Comparison of ENCODE assay signal across 22 mouse cellular contexts in the genomic region with DNA sequence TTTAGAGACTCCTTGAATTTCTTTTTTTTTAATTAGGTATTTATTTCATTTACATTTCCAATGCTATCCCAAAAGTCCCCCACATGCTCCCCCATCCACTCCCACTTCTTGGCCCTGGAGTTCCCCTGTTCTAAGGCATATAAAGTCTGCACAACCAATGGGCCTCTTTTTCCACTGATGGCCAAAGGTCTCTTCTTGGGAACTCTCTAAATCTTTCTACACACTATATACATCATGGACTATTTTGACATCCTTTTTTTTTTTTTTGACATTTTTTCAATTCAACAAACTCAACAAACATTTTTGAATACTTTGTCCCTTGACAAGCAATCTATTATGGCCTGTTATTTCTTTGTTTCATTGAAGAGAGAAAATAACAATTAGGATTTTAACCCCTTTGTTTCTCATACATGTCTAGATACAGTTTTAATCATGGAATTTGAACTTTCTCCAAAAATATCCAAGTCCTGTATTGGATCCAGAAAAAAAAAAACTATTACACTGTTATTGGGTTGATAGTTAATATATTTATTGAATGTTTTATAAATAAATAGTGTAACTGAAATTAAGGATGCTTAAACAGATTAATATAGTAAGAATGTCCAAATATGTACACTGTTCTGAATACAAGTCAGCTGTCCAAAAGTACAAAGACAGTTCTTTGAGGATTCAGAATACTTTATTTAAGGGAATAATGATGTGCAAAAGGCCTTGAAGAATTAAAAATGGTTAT.
A peak's percentile ranks its signal among the peaks of the same experiment; 100 is the strongest.
DNase-seq lines count a peak whose midpoint lies in the region; ATAC-seq and TF ChIP-seq lines count a peak whose summit lies in the region.
"Had no signal": no experiment of that assay in that cellular context is flagged by ENCODE, and none has a peak within 500 bp of the region (broad histone marks: within the 10 kb centered on the region; RNA-seq: fewer than 3 reads in every experiment).

No protein-coding gene starts in this region.

- peak; percentile 92 for ATAC-seq in lung, embryonic 14.5 days (ENCODE audit: insufficient read depth)
- peak; percentile 91; the same call in 1 of the 2 replicates for ATAC-seq in lung, embryonic 15.5 days (ENCODE audit: borderline replicate concordance, extremely low read depth, low FRiP score, low TSS enrichment)
- no peak for ATAC-seq in lung, postnatal 0 days
- peak; percentile 92 for ATAC-seq in lung, embryonic 16.5 days (ENCODE audit: low read depth)
- ATAC-seq in midbrain, embryonic 11.5 days (ENCODE audit: low FRiP score): no peak
- no peak for ATAC-seq in midbrain, embryonic 14.5 days (ENCODE audit: low FRiP score, low TSS enrichment)
- ATAC-seq: activated CD4-positive, CD25-positive, alpha-beta regulatory T cell, adult 4 months; CD4-positive, CD25-positive, alpha-beta regulatory T cell, adult 4 months; Patski had no signal

- no peaks in the 10 kb centered on the region for H3K27me3 ChIP-seq in lung, embryonic 14.5 days (ENCODE audit: insufficient read depth, low read length)
- H3K27me3 ChIP-seq in lung, embryonic 15.5 days: no peaks in the 10 kb centered on the region
- H3K27me3 ChIP-seq in lung, postnatal 0 days (replicated peaks; ENCODE audit: insufficient read depth, low read length): no peaks in the 10 kb centered on the region
- H3K27me3 ChIP-seq in lung, embryonic 16.5 days (ENCODE audit: control insufficient read depth, insufficient read depth, low read depth, low read length): no peaks in the 10 kb centered on the region
- no peaks in the 10 kb centered on the region for H3K27me3 ChIP-seq in midbrain, embryonic 11.5 days (ENCODE audit: control insufficient read depth, insufficient read depth, low read length)
- no peaks in the 10 kb centered on the region for H3K27me3 ChIP-seq in midbrain, embryonic 14.5 days (ENCODE audit: control insufficient read depth, insufficient read depth, low read length)
- H3K27me3 ChIP-seq: CH12.LX, Patski had no signal

- H3K9me3 ChIP-seq in lung, embryonic 14.5 days (ENCODE audit: low read depth, low read length): no peaks in the 10 kb centered on the region
- no peaks in the 10 kb centered on the region for H3K9me3 ChIP-seq in lung, embryonic 15.5 days
- no peaks in the 10 kb centered on the region for H3K9me3 ChIP-seq in lung, postnatal 0 days (ENCODE audit: low read length)
- H3K9me3 ChIP-seq in lung, embryonic 16.5 days (ENCODE audit: control insufficient read depth, low read length): no peaks in the 10 kb centered on the region
- no peaks in the 10 kb centered on the region for H3K9me3 ChIP-seq in midbrain, embryonic 11.5 days (ENCODE audit: control insufficient read depth, low read length)
- no peaks in the 10 kb centered on the region for H3K9me3 ChIP-seq in midbrain, embryonic 14.5 days (ENCODE audit: control insufficient read depth, low read length)
- H3K9me3 ChIP-seq: G1E had no signal

- H3K4me3 ChIP-seq in lung, embryonic 14.5 days (ENCODE audit: low read depth, low read length): no peak overlapping the region
- H3K4me3 ChIP-seq in lung, embryonic 15.5 days: no peak overlapping the region
- H3K4me3 ChIP-seq in lung, postnatal 0 days (ENCODE audit: low read depth, low read length): no peak overlapping the region
- no peak overlapping the region for H3K4me3 ChIP-seq in lung, embryonic 16.5 days (ENCODE audit: low read length)
- H3K4me3 ChIP-seq in midbrain, embryonic 11.5 days (ENCODE audit: low read depth, low read length): no peak overlapping the region
- no peak overlapping the region for H3K4me3 ChIP-seq in midbrain, embryonic 14.5 days (replicated peaks; ENCODE audit: low read depth, low read length)

- TF ChIP-seq EP300 in lung, postnatal 0 days (IDR thresholded peaks at IDR 0.05): no peak

- TF ChIP-seq CTCF in lung, embryonic 14.5 days (IDR thresholded peaks at IDR 0.05; ENCODE audit: low read depth): no peak
- no peak for TF ChIP-seq CTCF in lung, postnatal 0 days (IDR thresholded peaks at IDR 0.05)

- H3K9ac ChIP-seq in lung, embryonic 14.5 days: no peak overlapping the region
- no peak overlapping the region for H3K9ac ChIP-seq in lung, embryonic 15.5 days
- no peak overlapping the region for H3K9ac ChIP-seq in lung, postnatal 0 days (replicated peaks; ENCODE audit: low read depth)
- no peak overlapping the region for H3K9ac ChIP-seq in lung, embryonic 16.5 days (ENCODE audit: low read length)
- no peak overlapping the region for H3K9ac ChIP-seq in midbrain, embryonic 11.5 days (ENCODE audit: low read length)
- H3K9ac ChIP-seq in midbrain, embryonic 14.5 days (replicated peaks; ENCODE audit: low read length): no peak overlapping the region

- no peaks in the 10 kb centered on the region for H3K4me1 ChIP-seq in lung, embryonic 14.5 days (ENCODE audit: insufficient read depth)
- H3K4me1 ChIP-seq in lung, embryonic 15.5 days: no peaks in the 10 kb centered on the region
- no peaks in the 10 kb centered on the region for H3K4me1 ChIP-seq in lung, postnatal 0 days (ENCODE audit: insufficient read depth, low read depth, low read length)
- H3K4me1 ChIP-seq in lung, embryonic 16.5 days (replicated peaks; ENCODE audit: control insufficient read depth, insufficient read depth, low read length): no peaks in the 10 kb centered on the region
- H3K4me1 ChIP-seq in midbrain, embryonic 11.5 days (ENCODE audit: control insufficient read depth, insufficient read depth, low read length): no peaks in the 10 kb centered on the region
- H3K4me1 ChIP-seq in midbrain, embryonic 14.5 days (ENCODE audit: control insufficient read depth, insufficient read depth, low read length): no peaks in the 10 kb centered on the region

- H3K4me2 ChIP-seq in lung, embryonic 14.5 days: no peak overlapping the region
- H3K4me2 ChIP-seq in lung, embryonic 15.5 days: no peak overlapping the region
- H3K4me2 ChIP-seq in lung, postnatal 0 days (replicated peaks; ENCODE audit: low read depth, low read length): no peak overlapping the region
- no peak overlapping the region for H3K4me2 ChIP-seq in lung, embryonic 16.5 days (ENCODE audit: low read depth, low read length)
- H3K4me2 ChIP-seq in midbrain, embryonic 11.5 days: no peak overlapping the region
- no peak overlapping the region for H3K4me2 ChIP-seq in midbrain, embryonic 14.5 days (ENCODE audit: low read length)

- no peaks in the 10 kb centered on the region for H3K36me3 ChIP-seq in lung, embryonic 14.5 days (ENCODE audit: insufficient read depth)
- no peaks in the 10 kb centered on the region for H3K36me3 ChIP-seq in lung, embryonic 15.5 days
- H3K36me3 ChIP-seq in lung, postnatal 0 days (ENCODE audit: insufficient read depth, low read length): no peaks in the 10 kb centered on the region
- H3K36me3 ChIP-seq in lung, embryonic 16.5 days (ENCODE audit: control insufficient read depth, insufficient read depth, low read length): no peaks in the 10 kb centered on the region
- no peaks in the 10 kb centered on the region for H3K36me3 ChIP-seq in midbrain, embryonic 11.5 days (ENCODE audit: control insufficient read depth, insufficient read depth, low read length)
- no peaks in the 10 kb centered on the region for H3K36me3 ChIP-seq in midbrain, embryonic 14.5 days (ENCODE audit: control insufficient read depth, insufficient read depth, low read length)
- H3K36me3 ChIP-seq: G1E had no signal

- peak; percentile 69 for DNase-seq in lung, embryonic 14.5 days
- no peak for DNase-seq in lung, postnatal 10 days
- DNase-seq in lung, postnatal 0 days (ENCODE audit: low spot score): no peak
- DNase-seq in lung, postnatal 25 days (ENCODE audit: low spot score): no peak
- DNase-seq in midbrain, embryonic 11.5 days (ENCODE audit: low spot score, missing footprints): peak; percentile 31
- DNase-seq in midbrain, embryonic 14.5 days: no peak
- DNase-seq: adrenal gland, adult 2 months; adrenal gland, adult 8-10 months; adrenal gland, postnatal 10 days; adrenal gland, postnatal 14 days; adrenal gland, postnatal 25 days; adrenal gland, postnatal 36 days; B cell, adult 2 months; cerebellum, adult 11 months; cerebellum, adult 11-12 months had no signal

- H3K27ac ChIP-seq in lung, embryonic 14.5 days (ENCODE audit: low read depth): no peak overlapping the region
- peak overlapping the region; percentile 6; the same call in 1 of the 2 replicates for H3K27ac ChIP-seq in lung, embryonic 15.5 days
- no peak overlapping the region for H3K27ac ChIP-seq in lung, postnatal 0 days (ENCODE audit: low read length)
- H3K27ac ChIP-seq in lung, embryonic 16.5 days (ENCODE audit: low read length): no peak overlapping the region
- no peak overlapping the region for H3K27ac ChIP-seq in midbrain, embryonic 11.5 days (ENCODE audit: low read depth, low read length)
- H3K27ac ChIP-seq in midbrain, embryonic 14.5 days (replicated peaks; ENCODE audit: low read depth, low read length): no peak overlapping the region

Comparison
In these comparisons a context has a peak if more than half of its experiments do, and no peak if none do; other contexts are left out.
1. ATAC-seq: peak in lung, embryonic 14.5 days (single experiment), lung, embryonic 15.5 days (single experiment) and lung, embryonic 16.5 days (single experiment); none in lung, postnatal 0 days (single experiment), midbrain, embryonic 11.5 days (single experiment) and midbrain, embryonic 14.5 days (single experiment).
2. DNase-seq: peak in lung, embryonic 14.5 days (single experiment) and midbrain, embryonic 11.5 days (single experiment); none in lung, postnatal 10 days (single experiment), lung, postnatal 0 days (single experiment), lung, postnatal 25 days (single experiment) and midbrain, embryonic 14.5 days (single experiment).